Mouse (Mus musculus): ENCODE data around the gene Gpbar1.

The Gpbar1 gene

GRCm38 (mm10) chr1:74278538-74278937, at the start of gene Gpbar1:
Gpbar1 (plus strand) TSS chr1:74278550.
- DNase-seq (ENCODE audit: low read depth, low spot score), result no peak

GRCm38 (mm10) chr1:74229942-74230341, 48.4 kb upstream of the Gpbar1 start:
- DNase-seq (ENCODE audit: low read depth, low spot score), result no peak

- DNase-seq (ENCODE audit: low read depth, low spot score), result no peak
Measured at GRCm38 (mm10) chr1:74230992-74231391, 47.4 kb upstream of the Gpbar1 start.

GRCm38 (mm10) chr1:74235938-74236589, 42.3 kb upstream of the Gpbar1 start, which contains the start of gene Arpc2:
Arpc2 (plus strand) TSS chr1:74236084.
- peak; percentile 98 for DNase-seq (ENCODE audit: low read depth, low spot score)

GRCm38 (mm10) chr1:74236590-74237317, 41.6 kb upstream of the Gpbar1 start:
- DNase-seq (ENCODE audit: low read depth, low spot score), result peak; percentile 14

- no peak for DNase-seq (ENCODE audit: low read depth, low spot score)
Measured at GRCm38 (mm10) chr1:74237671-74238070, 40.7 kb upstream of the Gpbar1 start.

- DNase-seq (ENCODE audit: low read depth, low spot score), result no peak
Measured at GRCm38 (mm10) chr1:74238136-74238535, 40.2 kb upstream of the Gpbar1 start.

- no peak for DNase-seq (ENCODE audit: low read depth, low spot score)
Measured at GRCm38 (mm10) chr1:74239162-74239561, 39.2 kb upstream of the Gpbar1 start.

- no peak for DNase-seq (ENCODE audit: low read depth, low spot score)
Measured at GRCm38 (mm10) chr1:74239618-74240017, 38.7 kb upstream of the Gpbar1 start.

- no peak for DNase-seq (ENCODE audit: low read depth, low spot score)
Measured at GRCm38 (mm10) chr1:74240311-74240710, 38.0 kb upstream of the Gpbar1 start.

- DNase-seq (ENCODE audit: low read depth, low spot score), result no peak
Measured at GRCm38 (mm10) chr1:74240832-74241231, 37.5 kb upstream of the Gpbar1 start.

- DNase-seq (ENCODE audit: low read depth, low spot score), result no peak
Measured at GRCm38 (mm10) chr1:74245525-74245924, 32.8 kb upstream of the Gpbar1 start.

- DNase-seq (ENCODE audit: low read depth, low spot score), result no peak
Measured at GRCm38 (mm10) chr1:74248799-74249198, 29.6 kb upstream of the Gpbar1 start.

- DNase-seq (ENCODE audit: low read depth, low spot score), result no peak
Measured at GRCm38 (mm10) chr1:74249331-74249980, 28.9 kb upstream of the Gpbar1 start.

GRCm38 (mm10) chr1:74250096-74250495, 28.3 kb upstream of the Gpbar1 start:
- DNase-seq (ENCODE audit: low read depth, low spot score), result no peak

GRCm38 (mm10) chr1:74255704-74256345, 22.5 kb upstream of the Gpbar1 start:
- DNase-seq (ENCODE audit: low read depth, low spot score), result no peak

- DNase-seq (ENCODE audit: low read depth, low spot score), result no peak
Measured at GRCm38 (mm10) chr1:74256782-74257181, 21.6 kb upstream of the Gpbar1 start.

- DNase-seq (ENCODE audit: low read depth, low spot score), result no peak
Measured at GRCm38 (mm10) chr1:74262510-74262909, 15.8 kb upstream of the Gpbar1 start.

- no peak for DNase-seq (ENCODE audit: low read depth, low spot score)
Measured at GRCm38 (mm10) chr1:74268750-74269149, 9.6 kb upstream of the Gpbar1 start.

GRCm38 (mm10) chr1:74271659-74272058, 6.7 kb upstream of the Gpbar1 start:
- no peak for DNase-seq (ENCODE audit: low read depth, low spot score)

GRCm38 (mm10) chr1:74275015-74275414, 3.3 kb upstream of the Gpbar1 start:
- DNase-seq (ENCODE audit: low read depth, low spot score), result peak; percentile 43

GRCm38 (mm10) chr1:74277041-74277440, 1.3 kb upstream of the Gpbar1 start:
- no peak for DNase-seq (ENCODE audit: low read depth, low spot score)
